Comparison of ENCODE assay signal across 15 mouse cellular contexts in genomic region chr10:39379287-39379686, GRCm38 (mm10). TPM values are rescaled to one million over a fixed set of nuclear protein-coding genes. Genes with fewer than 3 reads are reported as not detected.
DNase-seq lines count a peak whose midpoint lies in the region; ATAC-seq and TF ChIP-seq lines count a peak whose summit lies in the region.
"Had no signal": no experiment of that assay in that cellular context is flagged by ENCODE, and none has a peak within 500 bp of the region (broad histone marks: within the 10 kb centered on the region; RNA-seq: fewer than 3 reads in every experiment).

No protein-coding gene starts in this region.

- H3K4me2 ChIP-seq in kidney, embryonic 14.5 days (replicated peaks; ENCODE audit: low read depth, low read length), result no peak overlapping the region
- no peak overlapping the region for H3K4me2 ChIP-seq in neural tube, embryonic 13.5 days
- H3K4me2 ChIP-seq in liver, postnatal 0 days (ENCODE audit: low read depth, low read length), result no peak overlapping the region
- H3K4me2 ChIP-seq: heart, embryonic 12.5 days had no signal

- no peak for TF ChIP-seq EP300 in liver, postnatal 0 days (IDR thresholded peaks at IDR 0.05; ENCODE audit: low read depth)

- H3K9ac ChIP-seq in kidney, embryonic 14.5 days (ENCODE audit: low read depth, low read length), result no peak overlapping the region
- no peak overlapping the region for H3K9ac ChIP-seq in neural tube, embryonic 13.5 days
- no peak overlapping the region for H3K9ac ChIP-seq in liver, postnatal 0 days (replicated peaks)
- H3K9ac ChIP-seq: heart, embryonic 12.5 days had no signal

- peak; percentile 37; the same call in 1 of the 2 replicates for ATAC-seq in kidney, embryonic 14.5 days (ENCODE audit: low FRiP score, low TSS enrichment)
- ATAC-seq in neural tube, embryonic 13.5 days (ENCODE audit: low read depth), result peak; percentile 29; the same call in 1 of the 2 replicates
- ATAC-seq in liver, postnatal 0 days, result no peak

- no peaks in the 10 kb centered on the region for H3K36me3 ChIP-seq in kidney, embryonic 14.5 days (ENCODE audit: control insufficient read depth, insufficient read depth, low read length)
- H3K36me3 ChIP-seq in neural tube, embryonic 13.5 days, result no peaks in the 10 kb centered on the region
- no peaks in the 10 kb centered on the region for H3K36me3 ChIP-seq in liver, postnatal 0 days (replicated peaks; ENCODE audit: insufficient read depth, low read length)
- H3K36me3 ChIP-seq: heart, embryonic 12.5 days had no signal

- no peaks in the 10 kb centered on the region for H3K27me3 ChIP-seq in kidney, embryonic 14.5 days (ENCODE audit: control insufficient read depth, insufficient read depth, low read length)
- no peaks in the 10 kb centered on the region for H3K27me3 ChIP-seq in neural tube, embryonic 13.5 days
- H3K27me3 ChIP-seq in liver, postnatal 0 days (ENCODE audit: insufficient read depth, low read length), result no peaks in the 10 kb centered on the region
- H3K27me3 ChIP-seq: heart, embryonic 12.5 days had no signal

- 69% methylated on average over 10 of the region's 10 CpGs for WGBS in kidney, embryonic 14.5 days
- 60% methylated on average over 10 of the region's 10 CpGs for WGBS in neural tube, embryonic 13.5 days
- WGBS in liver, postnatal 0 days (ENCODE audit: insufficient replicate concordance), result 69% methylated on average over 10 of the region's 10 CpGs

- no peaks in the 10 kb centered on the region for H3K9me3 ChIP-seq in kidney, embryonic 14.5 days (ENCODE audit: control insufficient read depth, low read length)
- no peaks in the 10 kb centered on the region for H3K9me3 ChIP-seq in neural tube, embryonic 13.5 days
- no peaks in the 10 kb centered on the region for H3K9me3 ChIP-seq in liver, postnatal 0 days (ENCODE audit: low read length)
- H3K9me3 ChIP-seq: heart, embryonic 12.5 days had no signal

- H3K27ac ChIP-seq in kidney, embryonic 14.5 days (ENCODE audit: low read depth, low read length), result no peak overlapping the region
- H3K27ac ChIP-seq in neural tube, embryonic 13.5 days (replicated peaks), result no peak overlapping the region
- peak overlapping the region; percentile 44; the same call in 1 of the 2 replicates for H3K27ac ChIP-seq in liver, postnatal 0 days (ENCODE audit: low read depth)
- H3K27ac ChIP-seq: kidney, postnatal 0 days had no signal

- H3K4me3 ChIP-seq in kidney, embryonic 14.5 days (ENCODE audit: low read length), result no peak overlapping the region
- H3K4me3 ChIP-seq in neural tube, embryonic 13.5 days, result no peak overlapping the region
- H3K4me3 ChIP-seq in liver, postnatal 0 days (ENCODE audit: low read depth, low read length), result no peak overlapping the region
- H3K4me3 ChIP-seq: heart, embryonic 12.5 days had no signal

- no peak for TF ChIP-seq CTCF in liver, postnatal 0 days (IDR thresholded peaks at IDR 0.05; ENCODE audit: low read depth)

- H3K4me1 ChIP-seq in kidney, embryonic 14.5 days (ENCODE audit: control insufficient read depth, insufficient read depth, low read length), result peaks cover 12% of the 10 kb centered on the region; the same call in 1 of the 2 replicates
- H3K4me1 ChIP-seq in neural tube, embryonic 13.5 days (replicated peaks), result peaks cover 91% of the 10 kb centered on the region
- H3K4me1 ChIP-seq in liver, postnatal 0 days (ENCODE audit: insufficient read depth), result peaks cover 30% of the 10 kb centered on the region

- no peak for DNase-seq in kidney, adult 18-20 months
- no peak for DNase-seq in neural tube, embryonic 10.5 days (ENCODE audit: extremely low spot score, low spot score)
- DNase-seq in liver, postnatal 0 days, result no peak
- DNase-seq in urinary bladder, postnatal 25 days (ENCODE audit: low spot score), result no peak
- no peak for DNase-seq in adrenal gland, postnatal 25 days
- DNase-seq: adrenal gland, adult 8-10 months; B cell, adult 2 months; gastrocnemius, postnatal 10 days; lung, adult 2 months; retina, postnatal 1 day; thymus, postnatal 36 days had no signal

RNA-seq across cellular contexts. Expression of gene Fyn, which starts 10.6 kb away (rescaled TPM):
- 24.3 and 32.6 TPM in 2 replicates for polyA plus RNA-seq in kidney, embryonic 14.5 days (2014; fragmentation: Nextera tagmentation; extraction: Ambion mirVana)
- 71.6 and 74.9 TPM in 2 replicates for polyA plus RNA-seq in neural tube, embryonic 13.5 days (2015; fragmentation: Nextera tagmentation; extraction: Ambion mirVana)
- polyA plus RNA-seq in liver, postnatal 0 days (2015; fragmentation: Nextera tagmentation; extraction: Ambion mirVana), result 6.5 and 6.8 TPM in 2 replicates
- 47.7 and 49.6 TPM in 2 replicates for total RNA-seq in adrenal gland, postnatal 25 days (2021)
